Comparison of ENCODE assay signal across 26 mouse cellular contexts in the genomic region with DNA sequence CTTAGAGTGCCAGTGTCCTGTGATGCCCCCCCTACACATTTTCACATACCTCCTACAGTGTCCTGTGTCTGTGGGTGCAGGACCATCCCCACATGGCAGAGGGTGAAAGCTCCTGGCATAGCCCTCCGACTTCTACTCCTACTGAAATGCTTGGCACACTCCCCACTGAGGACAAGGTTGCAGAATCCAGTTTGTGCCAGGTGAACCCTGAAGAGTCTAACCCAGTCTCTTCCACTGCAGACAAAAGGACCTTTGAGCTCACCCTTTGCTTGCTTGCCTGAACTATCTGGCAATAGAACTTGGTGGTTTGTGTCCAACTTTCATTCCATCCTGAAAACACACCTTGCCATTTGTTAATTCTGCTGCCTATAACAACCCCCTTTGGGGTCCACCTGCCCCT. TPM values are rescaled to one million over a fixed set of nuclear protein-coding genes. Genes with fewer than 3 reads are reported as not detected.
"Had no signal": no experiment of that assay in that cellular context is flagged by ENCODE, and none has a peak within 500 bp of the region (broad histone marks: within the 10 kb centered on the region; RNA-seq: fewer than 3 reads in every experiment).

No protein-coding gene starts in this region.

- H3K27me3 ChIP-seq: hindbrain, embryonic 15.5 days; liver, embryonic 12.5 days; liver, embryonic 15.5 days; lung, embryonic 15.5 days; midbrain, embryonic 15.5 days; neural tube, embryonic 12.5 days; neural tube, embryonic 15.5 days; stomach, embryonic 15.5 days had no signal

- DNase-seq: layer of hippocampus, postnatal 36 days; lung, adult 18-20 months; lung, postnatal 10 days; lung, postnatal 36 days; right cerebral cortex, postnatal 25 days; spleen, adult 18-20 months; thymus, postnatal 25 days had no signal

- H3K9ac ChIP-seq: hindbrain, embryonic 15.5 days; liver, embryonic 12.5 days; liver, embryonic 15.5 days; lung, embryonic 15.5 days; midbrain, embryonic 15.5 days; neural tube, embryonic 12.5 days; neural tube, embryonic 15.5 days; stomach, embryonic 15.5 days had no signal

- H3K4me1 ChIP-seq: hindbrain, embryonic 15.5 days; liver, embryonic 12.5 days; liver, embryonic 15.5 days; lung, embryonic 15.5 days; midbrain, embryonic 10.5 days; midbrain, embryonic 15.5 days; neural tube, embryonic 12.5 days; neural tube, embryonic 15.5 days; stomach, embryonic 15.5 days had no signal

- H3K27ac ChIP-seq: hindbrain, embryonic 15.5 days; left cerebral cortex, adult 2 months; liver, embryonic 12.5 days; liver, embryonic 15.5 days; lung, embryonic 15.5 days; midbrain, embryonic 10.5 days; midbrain, embryonic 15.5 days; neural tube, embryonic 12.5 days; stomach, embryonic 15.5 days had no signal

- H3K36me3 ChIP-seq: hindbrain, embryonic 15.5 days; liver, embryonic 12.5 days; liver, embryonic 15.5 days; lung, embryonic 15.5 days; midbrain, embryonic 10.5 days; midbrain, embryonic 15.5 days; neural tube, embryonic 12.5 days; neural tube, embryonic 15.5 days; stomach, embryonic 15.5 days had no signal

- H3K4me3 ChIP-seq: hindbrain, embryonic 15.5 days; left cerebral cortex, adult 2 months; liver, embryonic 12.5 days; liver, embryonic 15.5 days; lung, embryonic 15.5 days; megakaryocyte, embryonic 14.5 days; midbrain, embryonic 10.5 days; midbrain, embryonic 15.5 days; neural tube, embryonic 12.5 days; neural tube, embryonic 15.5 days; stomach, embryonic 15.5 days had no signal

RNA-seq across cellular contexts. Expression of a gene that starts 56.5 kb away (rescaled TPM):
- total RNA-seq: layer of hippocampus, adult 8-10 months; layer of hippocampus, postnatal 10 days; layer of hippocampus, postnatal 36 days; left cerebral cortex, adult 2 months; left cerebral cortex, postnatal 10 days; left cerebral cortex, postnatal 36 days had no signal
- polyA plus RNA-seq: hindbrain, embryonic 15.5 days; intestine, embryonic 14.5 days; intestine, postnatal 0 days; limb, embryonic 11.5 days; limb, embryonic 14.5 days; liver, embryonic 12.5 days; liver, embryonic 15.5 days; lung, embryonic 15.5 days; midbrain, embryonic 10.5 days; midbrain, embryonic 15.5 days; neural tube, embryonic 12.5 days; neural tube, embryonic 15.5 days; stomach, embryonic 15.5 days had no signal
